Mouse (Mus musculus): ENCODE data around the gene Uhrf1bp1.

GRCm38 (mm10) chr17:27941178-27941577 lies 84.9 kb downstream of the Uhrf1bp1 start:
- TF ChIP-seq POLR2A (IDR thresholded peaks at IDR 0.05; ENCODE audit: control insufficient read depth in 1 of 2, insufficient read depth in 1 of 2, low read depth in 1 of 2, low read length in 2 of 2, poor library complexity in 1 of 2) (no peak), ELF1 (IDR thresholded peaks at IDR 0.05; ENCODE audit: low read depth, low read length) (no peak), CTCF (IDR thresholded peaks at IDR 0.05 in 2 of 3, conservative IDR thresholded peaks at IDR 0.05 in 1 of 3; ENCODE audit: control insufficient read depth in 1 of 3, insufficient read depth in 1 of 3, low read depth in 2 of 3, low read length in 3 of 3, poor library complexity in 1 of 3, severe bottlenecking in 1 of 3) (no peak)

All from MEL (cell line).